Mouse (Mus musculus) cerebellum, adult 8-10 months (tissue): ENCODE measurements around the gene Podnl1.
A peak's percentile ranks its signal among the peaks of the same experiment; 100 is the strongest.

Experiments used
- DNase-seq: peaks from one replicate; pipeline ENCODE4 v3.0.0; 2022

Podnl1 gene

GRCm38 (mm10) chr8:84125656-84126055 lies at the start of gene Podnl1:
Podnl1 (plus strand) TSS chr8:84125989.
- no peak for DNase-seq

GRCm38 (mm10) chr8:84076412-84076811 lies 49.4 kb upstream of the Podnl1 start:
- DNase-seq = no peak

GRCm38 (mm10) chr8:84076849-84077248 lies 48.9 kb upstream of the Podnl1 start:
- no peak for DNase-seq

GRCm38 (mm10) chr8:84079206-84079605 lies 46.6 kb upstream of the Podnl1 start:
- no peak for DNase-seq

- DNase-seq = no peak
Observed at GRCm38 (mm10) chr8:84083829-84084241, 42.0 kb upstream of the Podnl1 start.

- no peak for DNase-seq
Observed at GRCm38 (mm10) chr8:84084341-84085115, 41.3 kb upstream of the Podnl1 start.

- DNase-seq = no peak
Observed at GRCm38 (mm10) chr8:84087156-84087555, 38.6 kb upstream of the Podnl1 start.

GRCm38 (mm10) chr8:84087821-84088220 lies 38.0 kb upstream of the Podnl1 start:
- DNase-seq = no peak

GRCm38 (mm10) chr8:84089277-84089676 lies 36.5 kb upstream of the Podnl1 start:
- no peak for DNase-seq

- DNase-seq = no peak
Observed at GRCm38 (mm10) chr8:84090585-84090984, 35.2 kb upstream of the Podnl1 start.

- DNase-seq = no peak
Observed at GRCm38 (mm10) chr8:84096061-84096460, 29.7 kb upstream of the Podnl1 start.

- no peak for DNase-seq
Observed at GRCm38 (mm10) chr8:84098376-84098775, 27.4 kb upstream of the Podnl1 start.

GRCm38 (mm10) chr8:84101476-84102270 lies 24.1 kb upstream of the Podnl1 start:
- no peak for DNase-seq

GRCm38 (mm10) chr8:84103601-84104000 lies 22.2 kb upstream of the Podnl1 start:
- DNase-seq = peak; percentile 35

- DNase-seq = peak; percentile 59
Observed at GRCm38 (mm10) chr8:84104221-84104620, 21.6 kb upstream of the Podnl1 start.

- peak; percentile 98 for DNase-seq
Observed at GRCm38 (mm10) chr8:84104697-84105609, 20.8 kb upstream of the Podnl1 start, which contains the start of gene Dcaf15. Dcaf15 (minus strand) TSS chr8:84104768.

GRCm38 (mm10) chr8:84105676-84106075 lies 20.1 kb upstream of the Podnl1 start:
- DNase-seq = no peak

GRCm38 (mm10) chr8:84106216-84107040 lies 19.4 kb upstream of the Podnl1 start:
- DNase-seq = no peak

- no peak for DNase-seq
Observed at GRCm38 (mm10) chr8:84115646-84116045, 10.1 kb upstream of the Podnl1 start.

- no peak for DNase-seq
Observed at GRCm38 (mm10) chr8:84122151-84122550, 3.6 kb upstream of the Podnl1 start.

- DNase-seq = no peak
Observed at GRCm38 (mm10) chr8:84126742-84127141, 953 bp downstream of the Podnl1 start.
